Mouse (Mus musculus) CH12F3 (cell line): ENCODE data around the gene Lifr.

Experiments used
- in situ Hi-C: fragments of 300-500 bp; cut with MboI; formaldehyde crosslinking; loops from 2 replicates; pipeline ENCODE4 v1.14.3; 2020; ENCODE audit warnings: low sequenced_read_pairs

Lifr gene

DNA sequence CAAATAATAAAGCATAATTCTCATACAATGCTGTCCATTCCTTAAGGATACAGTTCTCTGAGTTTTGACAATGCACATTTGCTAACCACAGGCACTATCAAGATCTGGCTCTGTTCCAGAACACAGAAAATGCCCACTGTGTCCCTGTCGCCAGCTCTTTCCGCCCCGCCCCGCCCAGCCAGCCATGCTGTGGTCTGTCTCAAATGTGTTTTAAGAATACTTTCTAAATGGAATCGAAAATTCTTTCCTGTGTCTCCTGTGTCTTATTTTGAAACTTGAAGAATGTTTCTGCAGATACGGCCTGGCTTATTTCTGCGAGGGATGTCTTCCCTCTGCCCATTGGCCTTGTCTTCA, 64.3 kb downstream of the Lifr start:
- in situ Hi-C loops, result no loop called here

DNA sequence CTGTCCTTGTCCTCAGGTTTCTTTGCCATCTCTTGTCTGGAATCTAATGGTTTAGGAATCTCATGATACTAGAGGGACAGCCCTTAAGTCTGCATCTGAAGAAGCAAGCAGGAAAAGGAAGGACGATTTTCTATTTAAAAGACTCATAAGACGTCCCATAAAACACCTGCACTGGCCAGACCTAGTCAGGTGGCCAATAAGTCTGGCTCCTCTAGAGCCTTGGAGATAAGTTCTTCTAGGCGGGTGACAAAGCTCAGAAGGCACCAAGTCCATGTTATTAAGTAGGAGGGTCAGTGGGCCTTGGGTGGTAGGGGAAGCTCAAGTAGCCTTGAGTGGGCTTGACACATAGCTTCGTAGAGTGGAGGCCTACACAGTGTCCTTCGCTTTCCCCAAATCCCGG, 67.2 kb downstream of the Lifr start:
- in situ Hi-C loops, result no loop called here

DNA sequence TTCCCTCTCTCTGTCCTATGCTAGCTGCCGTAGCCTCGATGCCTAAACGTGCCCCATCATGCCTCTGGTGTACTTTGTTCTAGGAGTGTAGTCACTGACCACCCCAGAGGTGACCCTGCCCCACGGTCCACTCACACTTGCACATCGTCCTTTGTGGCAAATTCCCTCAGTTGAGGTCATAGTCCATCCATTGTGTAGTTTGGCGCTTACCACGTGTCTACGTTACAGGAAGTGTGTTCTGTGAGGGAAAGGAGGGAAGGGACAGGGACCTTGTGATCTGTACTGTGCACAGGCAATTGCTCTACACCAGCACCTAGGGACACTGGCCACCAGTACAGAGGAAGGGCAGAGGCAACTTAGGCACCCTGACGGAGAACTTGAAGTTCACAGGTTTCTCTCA, 69.5 kb downstream of the Lifr start:
- in situ Hi-C loops, result no loop called here

DNA sequence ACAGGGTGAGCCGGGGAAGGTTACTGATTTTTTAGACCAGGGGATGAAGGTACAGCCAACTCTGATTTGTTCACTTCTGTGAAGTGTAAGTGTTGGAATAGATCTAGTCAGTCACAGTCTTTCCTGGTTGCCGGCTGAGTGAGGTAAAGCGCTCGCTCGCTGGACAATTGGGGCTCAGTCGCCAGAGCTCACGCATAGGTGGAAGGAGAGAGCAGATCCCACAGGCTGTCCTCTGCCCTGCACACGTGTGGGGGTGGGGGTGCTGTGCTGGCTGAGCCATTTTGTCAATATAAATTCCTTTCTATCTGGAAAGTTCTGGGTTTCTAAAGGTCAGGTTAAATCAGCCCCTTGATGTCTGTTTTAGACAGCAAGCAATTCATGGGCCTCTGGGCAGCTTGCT, 69.9 kb downstream of the Lifr start:
- in situ Hi-C loops, result no loop called here

DNA sequence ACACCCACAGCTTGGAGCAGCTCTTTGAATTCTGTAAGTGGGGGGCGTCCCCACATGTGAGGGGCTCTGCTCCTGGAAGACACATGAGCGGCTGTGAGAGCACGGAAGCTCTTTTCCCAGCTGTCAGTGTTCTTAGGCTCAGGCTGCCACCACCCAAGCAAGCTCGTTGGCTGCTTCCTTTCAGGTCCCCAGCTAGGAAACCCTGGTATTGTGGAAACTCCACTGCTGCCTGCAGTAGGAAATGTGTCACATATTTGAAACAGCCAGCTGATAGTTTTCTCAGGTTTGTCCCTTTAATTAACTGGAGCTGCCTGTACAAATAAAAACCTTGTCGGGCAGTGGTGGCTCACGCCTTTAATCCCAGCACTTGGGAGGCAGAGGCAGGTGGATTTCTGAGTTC, 73.4 kb downstream of the Lifr start:
- in situ Hi-C loops, result no loop called here

DNA sequence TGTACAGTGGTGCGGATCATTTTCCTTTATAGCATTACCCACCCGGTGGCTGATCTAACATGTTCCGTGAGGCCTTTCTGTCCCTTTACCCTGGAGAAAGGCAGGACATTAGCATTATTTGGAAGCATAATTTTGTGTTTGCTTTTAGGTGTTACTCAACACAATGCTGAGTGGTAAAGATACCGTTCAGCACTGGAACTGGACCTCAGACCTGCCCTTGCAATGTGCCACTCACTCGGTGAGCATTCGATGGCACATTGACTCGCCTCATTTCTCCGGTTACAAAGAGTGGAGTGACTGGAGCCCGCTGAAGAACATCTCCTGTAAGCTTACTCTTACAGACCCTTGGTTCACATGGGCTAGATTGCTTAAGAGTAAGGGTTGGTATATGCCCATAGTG, 76.3 kb downstream of the Lifr start:
- in situ Hi-C loops, result no loop called here

DNA sequence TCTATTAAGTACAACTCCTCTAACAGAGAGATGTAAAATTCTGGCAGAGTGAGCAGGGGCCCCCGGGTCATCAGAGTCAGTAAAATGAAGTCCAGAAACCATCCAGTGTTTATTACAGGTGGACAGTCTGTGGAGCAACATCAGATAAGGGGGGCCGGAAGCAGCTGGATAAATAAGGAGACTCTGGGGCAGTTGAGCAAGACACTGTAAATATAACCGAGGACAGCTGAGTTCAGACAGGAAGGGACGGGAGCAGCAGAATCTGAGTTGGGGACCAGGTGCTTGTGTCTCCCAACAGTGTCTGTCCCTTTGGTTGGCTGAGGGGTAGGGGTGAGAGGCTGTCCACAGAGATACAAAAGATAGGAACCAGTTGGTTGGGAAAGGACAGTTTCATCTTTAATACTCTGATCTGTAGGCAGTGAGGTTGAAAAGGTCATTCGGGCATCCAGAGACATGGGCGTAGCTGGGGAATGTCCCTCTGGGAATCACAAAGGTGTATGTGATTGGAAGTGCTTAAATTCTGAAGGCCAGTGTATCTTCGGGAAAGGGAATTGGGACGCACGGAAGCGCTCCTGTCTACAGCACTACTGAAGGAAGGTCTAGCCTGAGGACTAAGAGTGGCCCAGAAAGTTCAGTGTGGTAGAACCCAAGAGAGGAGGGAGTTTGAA, 77.0 kb downstream of the Lifr start:
- in situ Hi-C loops, result no loop called here

DNA sequence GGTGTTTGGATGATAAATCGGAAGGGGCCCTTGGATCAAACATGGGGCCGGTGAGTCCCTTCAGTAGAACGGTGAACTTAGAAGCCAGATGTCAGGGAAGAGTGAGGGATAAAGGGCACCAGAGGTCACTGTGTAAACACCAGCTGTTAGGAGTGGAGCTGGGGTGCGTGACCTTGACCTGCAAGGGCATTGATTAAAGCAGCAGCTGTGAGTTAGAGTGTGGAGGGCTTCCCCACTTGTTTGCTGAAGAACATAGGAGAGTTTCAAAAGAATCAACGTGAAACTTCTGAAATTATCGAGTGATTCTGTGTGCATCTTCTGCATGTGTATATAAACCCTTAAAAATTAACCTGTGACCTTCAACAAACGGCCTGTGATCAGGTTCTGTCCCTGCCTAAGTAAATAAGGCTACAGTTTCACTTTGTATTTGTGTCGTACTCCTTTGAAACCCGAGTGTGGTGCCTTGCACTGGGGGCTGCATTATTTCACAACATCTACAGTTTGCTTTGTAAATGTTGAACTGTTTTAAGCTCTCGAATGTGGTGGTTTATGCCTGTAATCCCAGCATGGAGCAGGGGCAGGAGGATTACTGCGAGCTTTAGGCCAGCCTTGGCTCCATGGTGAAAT, 77.6 kb downstream of the Lifr start:
- in situ Hi-C loops, result no loop called here

DNA sequence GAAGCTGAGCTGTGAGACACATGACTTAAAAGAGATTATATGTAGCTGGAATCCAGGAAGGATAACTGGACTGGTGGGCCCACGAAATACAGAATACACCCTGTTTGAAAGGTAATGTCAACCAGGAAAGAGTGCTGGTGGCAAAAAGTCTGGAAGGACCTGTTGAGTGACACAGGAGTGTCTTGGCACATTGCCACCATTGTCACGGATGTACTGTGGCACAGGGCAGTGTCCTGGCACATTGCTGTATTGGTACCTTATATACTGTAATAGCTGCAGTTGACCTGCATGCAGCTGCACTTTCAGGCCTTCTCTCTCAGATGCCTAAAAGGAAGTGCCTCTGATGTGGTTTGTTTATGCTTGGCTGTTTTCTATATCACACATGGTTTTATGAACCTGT, 82.5 kb downstream of the Lifr start:
- in situ Hi-C loops, result no loop called here

DNA sequence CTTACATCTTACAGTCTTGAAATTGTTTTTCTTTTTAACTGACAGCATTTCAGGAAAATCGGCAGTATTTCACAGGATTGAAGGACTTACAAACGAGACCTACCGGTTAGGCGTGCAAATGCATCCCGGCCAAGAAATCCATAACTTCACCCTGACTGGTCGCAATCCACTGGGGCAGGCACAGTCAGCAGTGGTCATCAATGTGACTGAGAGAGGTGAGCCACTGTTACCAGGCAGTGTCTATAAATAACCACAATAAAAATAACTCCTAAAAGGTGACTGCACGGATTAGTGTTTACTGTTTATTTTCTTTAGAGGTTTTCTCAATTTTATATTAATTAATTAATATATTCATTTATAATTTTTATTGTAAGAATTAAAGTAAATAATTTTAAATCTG, 82.9 kb downstream of the Lifr start:
- in situ Hi-C loops, result no loop called here

DNA sequence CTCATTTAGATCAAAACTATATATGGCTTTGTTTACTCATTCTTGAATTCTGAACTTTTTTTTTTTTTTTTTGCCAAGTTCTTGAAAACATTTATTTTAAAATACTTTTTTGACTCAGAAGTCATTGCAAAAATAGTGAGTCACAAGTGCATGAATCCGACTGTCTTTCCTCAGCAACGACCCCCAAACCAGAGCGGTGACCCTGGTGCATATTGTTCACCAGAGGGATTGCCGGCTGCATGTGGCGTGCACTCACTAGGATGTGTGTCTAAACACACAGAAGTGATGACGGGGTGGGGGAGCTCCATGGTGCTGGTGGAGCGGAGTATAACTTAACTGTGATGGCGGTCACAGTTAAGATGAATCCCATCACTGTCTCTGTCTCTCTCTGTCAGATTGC, 83.4 kb downstream of the Lifr start:
- in situ Hi-C loops, result no loop called here

DNA sequence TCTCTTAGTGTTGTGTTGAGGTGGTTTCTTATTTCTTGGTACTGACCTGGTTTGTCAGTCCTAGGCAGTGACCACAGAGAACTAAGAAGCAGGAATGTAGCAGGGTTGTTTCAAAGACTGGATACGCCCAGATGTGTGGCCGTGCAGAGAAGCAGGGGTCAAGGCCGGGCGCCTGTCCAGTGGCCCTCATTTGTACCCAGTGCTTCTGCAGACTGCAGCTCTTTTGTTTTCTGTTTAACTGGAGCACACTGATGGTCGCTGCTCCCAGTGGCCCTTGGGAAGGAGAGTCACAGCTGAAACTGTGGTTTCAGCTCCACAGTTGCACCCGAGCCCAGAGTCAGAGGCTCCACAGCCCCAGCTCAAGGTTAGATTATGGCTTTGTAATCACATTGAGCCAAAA, 90.2 kb downstream of the Lifr start:
- in situ Hi-C loops, result no loop called here

DNA sequence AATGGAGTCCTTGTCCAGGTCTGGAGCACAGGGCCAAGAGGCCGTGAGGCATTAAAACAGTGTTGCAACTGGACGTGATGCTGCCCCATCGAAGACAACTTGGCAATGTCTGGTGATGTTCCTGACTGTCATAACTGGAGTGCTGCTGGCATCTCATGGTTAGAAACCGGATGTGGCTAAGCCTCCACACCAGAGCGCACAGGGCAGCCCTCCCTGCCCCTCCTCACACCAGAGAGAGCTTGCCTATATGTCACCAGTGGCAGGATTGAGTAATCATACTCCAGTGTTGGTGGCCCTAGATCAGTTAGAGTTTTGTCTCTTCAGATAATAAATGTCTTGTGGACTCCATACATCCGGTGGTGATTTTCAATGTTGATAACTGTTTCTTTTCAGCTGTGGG, 97.3 kb downstream of the Lifr start:
- in situ Hi-C loops, result no loop called here

DNA sequence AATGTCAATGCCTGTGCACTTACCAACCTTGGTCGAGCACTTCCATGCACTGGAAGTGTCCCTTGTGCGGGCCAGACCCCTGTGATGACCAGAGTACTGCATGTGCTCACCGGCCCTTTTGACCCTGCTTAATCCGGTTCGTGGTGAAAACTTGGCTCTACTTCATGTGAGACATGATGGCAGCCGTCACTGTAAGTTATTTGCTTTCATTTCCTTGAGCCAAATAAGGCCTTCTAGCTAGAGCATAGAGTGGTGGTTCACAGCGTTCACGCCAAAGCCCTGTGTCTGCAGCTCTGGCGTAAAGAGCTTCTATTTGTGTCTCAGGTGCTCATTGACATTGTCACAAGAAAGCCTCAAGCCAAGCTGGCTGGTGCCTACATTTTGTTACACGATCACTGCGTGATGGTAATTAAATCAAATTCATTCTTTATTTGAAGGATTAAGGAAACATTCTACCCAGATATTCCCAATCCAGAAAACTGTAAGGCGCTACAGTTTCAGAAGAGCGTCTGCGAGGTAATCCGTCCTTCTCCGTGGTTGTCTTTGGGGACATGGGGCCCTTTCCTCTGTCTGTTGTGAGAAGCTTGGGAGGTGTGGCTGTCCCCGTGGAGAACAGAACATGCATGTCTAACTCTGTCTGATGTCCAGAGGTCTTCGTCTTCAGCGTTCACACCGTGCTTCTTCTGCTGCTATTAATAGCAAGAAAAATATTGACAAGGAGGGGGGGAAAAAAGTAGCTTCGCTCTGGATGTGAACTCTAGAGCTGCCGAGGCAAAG, 99.5 kb downstream of the Lifr start:
- in situ Hi-C loops, result no loop called here

DNA sequence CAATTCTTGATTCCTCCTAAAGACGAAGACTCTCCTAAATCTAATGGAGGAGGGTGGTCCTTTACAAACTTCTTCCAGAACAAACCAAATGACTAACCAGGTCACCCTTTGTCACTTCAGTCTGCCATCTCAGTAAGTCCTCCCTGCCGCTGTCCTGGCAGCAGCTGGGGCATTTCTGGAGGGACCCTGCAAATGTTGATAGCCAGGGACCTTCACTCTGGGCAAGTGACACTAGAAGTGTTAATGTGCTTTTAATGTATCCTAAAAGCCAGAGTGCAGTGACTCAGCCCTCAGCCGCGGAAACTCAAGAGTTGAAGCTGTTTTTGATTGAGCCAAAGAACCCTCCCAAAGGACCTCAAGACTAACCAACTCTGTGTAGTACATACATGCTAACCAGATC, 100.7 kb downstream of the Lifr start:
- in situ Hi-C loops, result no loop called here

DNA sequence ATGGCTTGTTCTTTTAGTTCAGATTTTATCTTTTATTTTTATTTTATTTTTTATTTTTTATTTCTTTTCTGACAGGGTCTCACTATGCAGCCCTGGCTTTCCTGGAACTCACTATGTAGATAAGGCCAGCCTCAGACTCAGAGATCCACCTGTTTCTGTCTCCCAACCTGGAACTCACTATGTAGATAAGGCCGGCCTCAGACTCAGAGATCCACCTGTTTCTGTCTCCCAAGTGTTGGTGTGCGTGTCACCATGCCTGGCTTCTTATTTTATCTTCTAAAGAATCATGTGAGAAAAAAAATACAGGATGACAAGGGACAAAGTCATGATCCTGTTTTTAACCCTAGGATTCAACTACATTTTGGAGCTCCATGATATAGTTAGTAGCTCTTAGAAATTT, 102.2 kb downstream of the Lifr start:
- in situ Hi-C loops, result no loop called here

DNA sequence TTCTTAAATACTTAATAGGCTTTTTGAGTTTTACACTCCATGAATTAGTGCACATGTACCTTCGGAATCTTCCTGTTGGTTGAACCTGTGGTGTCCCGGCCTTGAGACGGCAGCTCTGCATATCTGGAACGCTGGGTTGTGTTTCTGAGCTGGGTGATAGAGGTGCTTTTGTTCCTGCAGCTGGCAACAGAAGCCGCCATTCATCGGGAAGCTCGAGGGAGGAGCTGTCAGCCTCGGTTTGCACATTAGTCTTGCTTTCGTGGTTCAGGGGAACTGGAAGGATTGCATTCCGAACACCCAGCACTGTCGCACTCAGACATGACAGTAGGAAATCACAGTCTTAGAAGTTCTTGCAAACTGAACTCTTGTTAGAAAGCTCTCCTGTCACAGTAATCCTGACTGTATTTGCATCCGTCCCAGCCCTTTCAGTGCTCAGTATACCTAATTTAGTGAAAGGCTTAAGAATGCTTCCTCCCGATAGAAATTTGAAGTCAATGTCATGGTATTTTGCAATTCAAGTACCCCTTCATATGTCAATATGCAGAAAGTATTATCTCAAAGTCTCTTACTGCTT, 103.8 kb downstream of the Lifr start:
- in situ Hi-C loops, result no loop called here

DNA sequence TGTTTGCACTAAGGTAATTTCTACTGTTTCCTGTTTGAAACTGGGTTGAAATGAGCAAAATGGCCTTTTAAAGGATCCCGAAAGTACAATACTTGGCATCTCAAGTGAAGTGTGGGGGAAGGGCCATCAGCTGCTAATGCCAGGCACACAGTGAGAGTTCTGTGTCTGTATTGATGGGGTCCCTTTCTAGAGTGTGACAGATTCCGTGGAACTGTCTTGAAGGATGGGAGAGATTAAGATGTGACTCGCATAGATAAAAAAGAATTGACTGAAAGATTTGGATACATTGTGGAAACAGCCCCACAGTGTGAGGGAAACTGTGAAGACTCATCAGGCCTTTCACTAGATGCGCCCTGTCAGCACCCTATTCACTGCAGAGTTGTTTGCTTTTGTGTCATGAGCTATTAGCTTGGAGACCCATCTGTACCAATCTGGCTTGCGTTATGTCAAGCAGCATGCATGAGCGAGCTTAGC, 104.4 kb downstream of the Lifr start:
- in situ Hi-C loops, result no loop called here

DNA sequence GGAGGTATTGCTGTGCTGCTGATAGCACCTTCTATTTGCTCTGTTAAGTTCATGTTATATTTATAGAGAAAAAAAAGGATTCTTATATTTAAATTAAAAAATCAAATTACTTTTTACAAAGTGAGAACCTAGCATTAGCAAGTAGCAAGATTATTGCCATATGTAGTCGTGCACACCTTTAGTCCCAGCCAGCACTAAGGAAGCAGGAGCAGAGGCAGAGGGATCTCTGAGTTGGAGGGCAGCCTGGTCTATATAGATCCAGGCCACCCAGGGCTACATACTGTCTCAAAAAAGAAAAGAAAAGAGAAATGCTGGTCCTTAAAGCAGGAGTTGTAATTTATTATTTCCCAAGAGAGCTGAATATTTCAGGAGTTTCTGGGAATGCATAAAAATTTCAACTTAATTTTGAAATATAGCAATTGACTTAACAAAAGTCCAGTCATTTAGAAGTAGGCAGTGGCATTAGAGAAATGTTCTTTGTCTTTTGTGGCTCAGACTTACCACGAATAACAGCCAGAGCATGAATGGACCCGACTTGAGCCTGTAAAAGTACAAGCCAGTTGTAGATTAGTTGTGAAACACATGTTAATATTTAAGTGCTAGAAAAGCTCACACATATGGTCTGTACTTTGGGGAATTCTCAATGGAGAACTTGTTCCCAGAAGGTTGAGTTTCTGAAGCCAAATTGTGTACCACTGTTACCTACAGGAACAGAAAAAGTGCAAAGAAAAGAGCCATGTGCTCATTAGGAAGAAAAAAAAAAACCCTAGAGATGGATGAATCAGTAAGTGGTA, 107.4 kb downstream of the Lifr start:
- in situ Hi-C loops, result no loop called here

DNA sequence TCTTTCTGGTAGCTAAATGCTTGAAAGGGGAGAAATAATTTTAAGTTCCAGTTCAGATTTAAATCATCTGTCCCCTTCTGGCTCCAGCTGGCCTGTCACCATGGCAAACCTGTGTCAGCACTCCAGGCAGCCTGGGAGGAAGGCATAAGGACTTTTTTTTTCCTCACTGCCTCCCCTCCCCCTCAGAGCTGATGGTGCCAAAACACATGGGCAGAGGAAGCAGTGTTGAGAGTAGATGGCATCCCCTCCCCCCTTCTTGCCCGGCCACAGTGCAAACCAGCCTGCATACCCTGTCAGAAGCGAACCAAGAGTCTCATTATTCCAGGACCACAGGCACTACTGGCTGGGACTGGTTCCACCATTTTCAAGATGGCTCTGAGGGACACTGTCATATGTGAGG, 108.4 kb downstream of the Lifr start:
- in situ Hi-C loops, result no loop called here

DNA sequence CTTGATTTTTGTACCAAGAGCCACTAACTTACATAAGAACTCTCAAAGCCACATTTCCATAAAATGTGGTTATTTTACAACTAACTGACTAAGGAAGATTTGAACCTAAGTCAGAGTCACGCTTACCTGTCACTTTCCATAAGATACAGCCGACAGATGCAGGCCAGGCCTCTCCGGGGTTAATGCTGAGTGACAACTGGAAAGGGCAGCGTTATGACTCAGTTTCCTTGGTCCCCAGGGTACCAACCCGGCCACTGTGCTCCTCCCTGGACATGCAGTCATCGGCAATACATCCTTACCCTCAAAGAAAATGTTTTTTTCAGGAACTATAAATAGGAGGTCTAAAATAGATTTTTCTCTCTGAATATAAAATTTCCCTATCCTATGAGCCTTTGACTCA, 109.9 kb downstream of the Lifr start:
- in situ Hi-C loops, result no loop called here
